Mouse (Mus musculus): ENCODE data around the gene Epha1.

- no peak for TF ChIP-seq CTCF (conservative IDR thresholded peaks at IDR 0.05; ENCODE audit: low read length)
- TF ChIP-seq NANOG (IDR thresholded peaks at IDR 0.05; ENCODE audit: borderline replicate concordance, low read length), result no peak
- no peak for TF ChIP-seq POU5F1 (IDR thresholded peaks at IDR 0.05; ENCODE audit: borderline replicate concordance, low read length)
These were observed 18.7 kb downstream of the Epha1 start for GRCm38 (mm10) chr6:42354076-42355019.

Measured in E14TG2a.4 (cell line).